Mouse (Mus musculus) neural tube, embryonic 14.5 days (tissue): ENCODE results near the gene Pcbp2. TPM values are rescaled to one million over a fixed set of nuclear protein-coding genes. Genes with fewer than 3 reads are reported as not detected.

ENCODE experiments used
- ATAC-seq: fragments of 200-750 bp; cut with Nextera tagmentation; 2 replicates; pipeline ENCODE4 v1.8.0; 2017; ENCODE audit warnings: low read depth, mild to moderate bottlenecking, moderate TSS enrichment, moderate library complexity
- H3K27ac ChIP-seq: fragments of 300-500 bp; sonication (generic); 2 replicates; pipeline ENCODE4 v1.5.1; 2014; ENCODE audit warnings: low read depth, mild to moderate bottlenecking, control low read depth, low read length, moderate library complexity, mixed read lengths
- H3K27me3 ChIP-seq: fragments of 300-500 bp; sonication (generic); 2 replicates; pipeline ENCODE4 v1.6.1; 2014; ENCODE audit warnings: low read length; ENCODE audit not compliant: control insufficient read depth, insufficient read depth
- H3K36me3 ChIP-seq: fragments of 300-500 bp; sonication (generic); 2 replicates; pipeline ENCODE4 v1.6.1; 2014; ENCODE audit warnings: low read length, mixed read lengths; ENCODE audit not compliant: control insufficient read depth, insufficient read depth
- H3K4me1 ChIP-seq: fragments of 300-500 bp; sonication (generic); 2 replicates; pipeline ENCODE4 v1.6.1; 2014; ENCODE audit warnings: low read length; ENCODE audit not compliant: control insufficient read depth, insufficient read depth
- H3K4me2 ChIP-seq: fragments of 300-500 bp; sonication (generic); 2 replicates; pipeline ENCODE4 v1.6.1; 2014; ENCODE audit warnings: mild to moderate bottlenecking, low read depth, low read length, control low read depth
- H3K4me3 ChIP-seq: fragments of 300-500 bp; sonication (generic); 2 replicates; pipeline ENCODE4 v1.5.1; 2014; ENCODE audit warnings: low read depth, low read length, control low read depth, mixed read lengths
- H3K9ac ChIP-seq: fragments of 300-500 bp; sonication (generic); replicated peaks from 2 replicates; pipeline ENCODE4 v1.6.1; 2014; ENCODE audit warnings: low read depth, mild to moderate bottlenecking, control low read depth, low read length, mixed read lengths
- H3K9me3 ChIP-seq: fragments of 300-500 bp; sonication (generic); 2 replicates; pipeline ENCODE4 v1.6.1; 2016; ENCODE audit warnings: low read length; ENCODE audit not compliant: control insufficient read depth
- WGBS: fragments of 180-500 bp; shearing (Covaris S2); extraction: QIAGEN DNeasy Blood & Tissue Kit; methylation state at CpG from one replicate; pipeline ENCODE4 v1.1.7; 2014; 5-methylcytosine and 5-hydroxymethylcytosine counted together
- polyA plus RNA-seq: library from polyadenylated mRNA; unstranded; fragments of >200 nt; fragmentation: Nextera tagmentation; extraction: Ambion mirVana; gene quantifications from 2 replicates; pipeline ENCODE4 v1.2.1, GENCODE M21; 2014

Gene Pcbp2
- polyA plus RNA-seq, 1 experiment from 2014 or later, result 160 TPM

- ATAC-seq, result no peak
- H3K27ac ChIP-seq, result no peak overlapping the region
- peaks cover 35% of the 10 kb centered on the region for H3K36me3 ChIP-seq
- H3K9me3 ChIP-seq, result no peaks in the 10 kb centered on the region
- no peak overlapping the region for H3K4me2 ChIP-seq
- no peaks in the 10 kb centered on the region for H3K27me3 ChIP-seq
- no peak overlapping the region for H3K9ac ChIP-seq
- H3K4me1 ChIP-seq, result peaks cover 29% of the 10 kb centered on the region
- no peak overlapping the region for H3K4me3 ChIP-seq
Observed at GRCm38 (mm10) chr15:102507561-102507960, 37.2 kb downstream of the Pcbp2 start.

GRCm38 (mm10) chr15:102508336-102508735, 38.0 kb downstream of the Pcbp2 start:
- no peaks in the 10 kb centered on the region for H3K27me3 ChIP-seq
- H3K4me2 ChIP-seq, result no peak overlapping the region
- no peak overlapping the region for H3K27ac ChIP-seq
- peaks cover 32% of the 10 kb centered on the region for H3K4me1 ChIP-seq
- ATAC-seq, result no peak
- H3K9me3 ChIP-seq, result no peaks in the 10 kb centered on the region
- H3K9ac ChIP-seq, result no peak overlapping the region
- no peak overlapping the region for H3K4me3 ChIP-seq
- H3K36me3 ChIP-seq, result peaks cover 28% of the 10 kb centered on the region
- whole genome bisulfite sequencing, result 95% methylated on average over 3 of the region's 3 CpGs

GRCm38 (mm10) chr15:102510110-102510509, 39.8 kb downstream of the Pcbp2 start:
- Histone ChIP-seq H3K9ac (peak overlapping the region; percentile 44), H3K4me1 (peaks cover 32% of the 10 kb centered on the region), H3K27me3 (no peaks in the 10 kb centered on the region), H3K4me2 (peak overlapping the region; percentile 51), H3K4me3 (peak overlapping the region; percentile 43), H3K36me3 (peaks cover 11% of the 10 kb centered on the region; the same call in 1 of the 2 replicates), H3K27ac (peak overlapping the region; percentile 79), H3K9me3 (no peaks in the 10 kb centered on the region)
- peak; percentile 74 for ATAC-seq
- WGBS, result 3% methylated on average over 9 of the region's 9 CpGs

GRCm38 (mm10) chr15:102510590-102511284, 40.4 kb downstream of the Pcbp2 start:
- WGBS, result 3% methylated on average over 34 of the region's 34 CpGs

GRCm38 (mm10) chr15:102511285-102511833, 41.0 kb downstream of the Pcbp2 start:
- Histone ChIP-seq H3K4me3 (no peak overlapping the region), H3K4me2 (peak overlapping the region; percentile 51), H3K9me3 (no peaks in the 10 kb centered on the region), H3K27me3 (no peaks in the 10 kb centered on the region), H3K4me1 (peaks cover 42% of the 10 kb centered on the region), H3K9ac (no peak overlapping the region), H3K36me3 (peaks cover 6% of the 10 kb centered on the region; the same call in 1 of the 2 replicates), H3K27ac (peak overlapping the region; percentile 79)
- 8% methylated on average over 6 of the region's 6 CpGs for WGBS
- no peak for ATAC-seq

More at GRCm38 (mm10) chr15:102510590-102511284, 40.4 kb downstream of the Pcbp2 start:
- peak overlapping the region; percentile 44 for H3K9ac ChIP-seq
- peaks cover 38% of the 10 kb centered on the region for H3K4me1 ChIP-seq
- peak; percentile 94 for ATAC-seq
- H3K36me3 ChIP-seq, result peaks cover 6% of the 10 kb centered on the region; the same call in 1 of the 2 replicates
- no peaks in the 10 kb centered on the region for H3K27me3 ChIP-seq
- no peaks in the 10 kb centered on the region for H3K9me3 ChIP-seq
- peak overlapping the region; percentile 43 for H3K4me3 ChIP-seq
- H3K4me2 ChIP-seq, result peak overlapping the region; percentile 51
- H3K27ac ChIP-seq, result peak overlapping the region; percentile 79

GRCm38 (mm10) chr15:102512010-102512409, 41.7 kb downstream of the Pcbp2 start:
- 0 out of 2 replicates have a peak overlapping the region, but pooled peaks have one; percentile 3 for H3K4me3 ChIP-seq
- H3K36me3 ChIP-seq, result peaks cover 6% of the 10 kb centered on the region; the same call in 1 of the 2 replicates
- peak overlapping the region; percentile 51 for H3K4me2 ChIP-seq
- no peak for ATAC-seq
- no peaks in the 10 kb centered on the region for H3K27me3 ChIP-seq
- H3K9ac ChIP-seq, result no peak overlapping the region
- peak overlapping the region; percentile 79 for H3K27ac ChIP-seq
- 26% methylated on average over 5 of the region's 5 CpGs for WGBS
- peaks cover 42% of the 10 kb centered on the region for H3K4me1 ChIP-seq
- H3K9me3 ChIP-seq, result no peaks in the 10 kb centered on the region

- H3K9ac ChIP-seq, result no peak overlapping the region
- ATAC-seq, result no peak
- H3K4me2 ChIP-seq, result peak overlapping the region; percentile 51; the same call in 1 of the 2 replicates
Observed at GRCm38 (mm10) chr15:102512471-102512870, 42.1 kb downstream of the Pcbp2 start.

GRCm38 (mm10) chr15:102513004-102513403, 42.7 kb downstream of the Pcbp2 start:
- Histone ChIP-seq H3K9ac (no peak overlapping the region), H3K4me3 (no peak overlapping the region), H3K4me2 (no peak overlapping the region), H3K4me1 (peaks cover 42% of the 10 kb centered on the region), H3K9me3 (no peaks in the 10 kb centered on the region), H3K27ac (no peak overlapping the region; the same call in 1 of the 2 replicates), H3K36me3 (peaks cover 5% of the 10 kb centered on the region; the same call in 1 of the 2 replicates), H3K27me3 (no peaks in the 10 kb centered on the region)
- ATAC-seq, result no peak
- WGBS, result 71% methylated on average over 3 of the region's 3 CpGs

More at GRCm38 (mm10) chr15:102512471-102512870, 42.1 kb downstream of the Pcbp2 start:
- Histone ChIP-seq H3K36me3 (peaks cover 6% of the 10 kb centered on the region; the same call in 1 of the 2 replicates), H3K27ac (peak overlapping the region; percentile 79; the same call in 1 of the 2 replicates), H3K9me3 (no peaks in the 10 kb centered on the region), H3K4me3 (no peak overlapping the region), H3K4me1 (peaks cover 42% of the 10 kb centered on the region), H3K27me3 (no peaks in the 10 kb centered on the region)

GRCm38 (mm10) chr15:102515261-102515660, 44.9 kb downstream of the Pcbp2 start:
- Histone ChIP-seq H3K4me2 (peak overlapping the region; percentile 98), H3K4me3 (peak overlapping the region; percentile 53; the same call in 1 of the 2 replicates), H3K27me3 (no peaks in the 10 kb centered on the region), H3K27ac (no peak overlapping the region), H3K9ac (peak overlapping the region; percentile 73), H3K4me1 (peaks cover 39% of the 10 kb centered on the region), H3K36me3 (no peaks in the 10 kb centered on the region), H3K9me3 (no peaks in the 10 kb centered on the region)
- no peak for ATAC-seq
- WGBS, result 86% methylated on average over 2 of the region's 2 CpGs
